Mouse (Mus musculus) C2C12 (cell line): Measurements from ENCODE around the gene Nmt2. TPM values are rescaled to one million over a fixed set of nuclear protein-coding genes. Genes with fewer than 3 reads are reported as not detected.

Experiments
- H3K27me3 ChIP-seq: one replicate; pipeline ENCODE4 v1.6.1; 2011; ENCODE audit not compliant: control insufficient read depth, insufficient read depth, insufficient read length
- H3K36me3 ChIP-seq: one replicate; pipeline ENCODE4 v1.6.1; 2011; ENCODE audit not compliant: control insufficient read depth, insufficient read depth
- H3K4me3 ChIP-seq: one replicate; pipeline ENCODE4 v1.5.1; 2011; ENCODE audit warnings: mild to moderate bottlenecking, control low read depth; ENCODE audit not compliant: poor library complexity, insufficient read depth, severe bottlenecking
- H3K79me2 ChIP-seq: one replicate; pipeline ENCODE4 v1.6.1; 2011; ENCODE audit not compliant: control insufficient read depth, insufficient read depth
- H3K79me3 ChIP-seq: one replicate; pipeline ENCODE4 v1.6.1; 2011; ENCODE audit warnings: low read depth, control low read depth
- H3ac ChIP-seq: one replicate; pipeline ENCODE3; 2011; ENCODE audit warnings: low read depth; ENCODE audit not compliant: control insufficient read depth, insufficient read length
- CEBPB ChIP-seq: IDR thresholded peaks from one replicate; pipeline ENCODE4 v1.6.1; 2011; ENCODE audit warnings: low read depth, mild to moderate bottlenecking, control low read depth, moderate library complexity
- CTCF ChIP-seq: IDR thresholded peaks from one replicate; pipeline ENCODE4 v1.5.1; 2011; ENCODE audit not compliant: control insufficient read depth, insufficient read depth, insufficient read length
- FOSL1 ChIP-seq: IDR thresholded peaks from one replicate; pipeline ENCODE4 v1.8.0; 2011; ENCODE audit warnings: mild to moderate bottlenecking, low read length; ENCODE audit not compliant: poor library complexity, insufficient read depth, severe bottlenecking
- MAX ChIP-seq: IDR thresholded peaks from one replicate; pipeline ENCODE4 v1.6.1; 2011; ENCODE audit warnings: mild to moderate bottlenecking, control low read depth
- MYOD1 ChIP-seq: IDR thresholded peaks from one replicate; pipeline ENCODE4 v1.6.1; 2011; ENCODE audit warnings: low read depth; ENCODE audit not compliant: control insufficient read depth, insufficient read length
- MYOG ChIP-seq: IDR thresholded peaks from one replicate; pipeline ENCODE4 v1.6.1; 2011; ENCODE audit not compliant: control insufficient read depth, insufficient read length; ENCODE audit errors: extremely low read depth
- USF1 ChIP-seq: IDR thresholded peaks from one replicate; pipeline ENCODE4 v1.6.1; 2011; ENCODE audit warnings: low read depth, mild to moderate bottlenecking, control low read depth, moderate library complexity
- polyA plus RNA-seq: library from polyadenylated mRNA; unstranded; fragments of >200 nt; fragmentation: generic; extraction: Trizol; gene quantifications from one replicate; pipeline ENCODE4 v1.2.1, GENCODE M21; 2012; ENCODE audit warnings: missing spikeins

Nmt2 gene
- polyA plus RNA-seq, 1 experiment, result 25.0 TPM

DNA sequence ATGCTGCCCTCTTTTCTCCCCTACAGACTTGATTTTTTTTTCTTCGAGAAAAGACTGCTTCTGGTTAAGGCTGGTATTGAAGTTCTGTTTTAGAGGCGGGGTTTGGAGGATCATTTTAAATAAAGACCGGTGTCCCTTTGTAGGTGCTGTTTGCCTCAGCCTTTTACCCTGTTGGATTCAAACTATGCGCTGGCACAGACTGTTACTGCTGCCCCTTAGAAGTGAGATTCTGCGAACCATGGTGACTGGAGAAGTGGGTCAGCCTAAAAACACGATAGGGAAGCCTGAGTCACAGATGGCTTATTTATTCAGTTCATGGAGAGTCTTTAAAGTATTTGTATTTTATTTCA is 1.1 kb downstream of the Nmt2 start:
- no peaks in the 10 kb centered on the region for H3K36me3 ChIP-seq
- no peak for TF ChIP-seq MYOD1
- TF ChIP-seq CTCF, result no peak
- no peak for TF ChIP-seq CEBPB
- TF ChIP-seq MYOG, result no peak
- TF ChIP-seq MAX, result no peak
- no peak for TF ChIP-seq USF1
- TF ChIP-seq FOSL1, result no peak
- peak overlapping the region; percentile 93 for H3ac ChIP-seq
- peaks cover 53% of the 10 kb centered on the region for H3K79me3 ChIP-seq
- H3K27me3 ChIP-seq, result no peaks in the 10 kb centered on the region
- H3K4me3 ChIP-seq, result peak overlapping the region; percentile 88
- H3K79me2 ChIP-seq, result peaks cover 62% of the 10 kb centered on the region

DNA sequence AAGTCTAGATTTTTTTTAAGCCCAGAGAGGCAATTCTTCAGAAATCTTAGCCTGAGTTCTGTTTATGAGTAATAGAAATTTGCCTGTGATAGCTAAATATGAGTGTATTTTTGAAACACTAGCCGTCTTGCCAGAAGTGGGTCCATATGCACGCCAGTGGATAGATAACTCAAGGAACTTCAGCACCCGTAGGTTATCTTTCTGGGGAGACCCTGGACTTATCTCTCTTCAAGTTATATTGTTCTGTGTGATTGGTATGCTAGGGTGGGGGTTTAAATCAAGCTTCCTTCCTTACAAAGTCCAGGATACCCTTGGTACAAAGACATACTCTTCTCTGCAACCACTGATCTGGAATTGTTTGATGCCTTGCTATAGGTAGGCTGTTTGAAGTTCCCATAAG is 1.7 kb downstream of the Nmt2 start:
- Histone ChIP-seq H3K79me3 (peaks cover 59% of the 10 kb centered on the region), H3K79me2 (peaks cover 67% of the 10 kb centered on the region), H3K4me3 (peak overlapping the region; percentile 88), H3K27me3 (no peaks in the 10 kb centered on the region), H3K36me3 (peaks cover 4% of the 10 kb centered on the region), H3ac (no peak overlapping the region)
- TF ChIP-seq USF1, result no peak
- no peak for TF ChIP-seq MYOD1
- no peak for TF ChIP-seq CTCF
- TF ChIP-seq MAX, result no peak
- TF ChIP-seq CEBPB, result no peak

DNA sequence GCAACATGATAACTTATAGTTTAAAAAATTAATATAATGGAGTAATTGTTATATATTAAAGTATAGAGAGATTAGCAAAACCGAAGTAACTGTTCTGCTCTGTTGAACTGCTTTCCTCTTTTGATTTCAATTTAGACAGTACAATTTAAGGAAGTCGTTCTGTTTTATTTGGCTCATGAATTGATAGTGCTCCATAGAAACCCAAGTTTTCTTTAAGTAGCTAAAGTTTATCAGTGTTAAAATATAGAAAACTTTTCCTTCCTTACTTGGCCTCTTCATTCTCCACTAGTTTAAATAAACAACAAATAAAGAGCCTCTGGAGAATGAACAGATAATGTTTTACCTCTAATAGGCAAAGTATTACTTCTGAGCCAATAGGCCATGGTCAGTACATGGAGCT is 2.2 kb downstream of the Nmt2 start:
- Histone ChIP-seq H3K79me3 (peaks cover 64% of the 10 kb centered on the region), H3ac (no peak overlapping the region), H3K27me3 (no peaks in the 10 kb centered on the region), H3K4me3 (no peak overlapping the region), H3K79me2 (peaks cover 73% of the 10 kb centered on the region), H3K36me3 (peaks cover 8% of the 10 kb centered on the region)
- TF ChIP-seq CTCF, result no peak
- no peak for TF ChIP-seq MYOG
- no peak for TF ChIP-seq USF1

DNA sequence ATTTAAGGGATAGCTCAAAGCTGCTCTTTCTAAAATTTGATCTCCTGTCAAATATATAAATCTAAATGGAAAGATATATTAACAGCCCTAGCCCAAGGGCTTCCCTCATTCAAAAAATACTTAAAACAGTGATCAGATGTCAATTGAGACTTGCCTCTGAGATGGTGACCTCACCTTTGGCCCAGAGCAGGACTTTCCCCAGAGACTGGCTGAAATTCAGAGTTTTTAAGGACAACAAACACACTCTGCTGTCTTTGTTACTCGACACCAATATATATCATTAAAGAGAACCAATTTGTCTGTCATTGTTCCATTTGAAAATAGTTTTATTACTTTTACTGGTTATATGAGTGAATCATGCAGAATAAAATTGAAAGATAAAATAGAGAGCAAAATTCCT is 5.6 kb downstream of the Nmt2 start:
- TF ChIP-seq MYOG (no peak), USF1 (no peak), MYOD1 (no peak), FOSL1 (no peak), CTCF (no peak)
- peaks cover 8% of the 10 kb centered on the region for H3K36me3 ChIP-seq
- H3K27me3 ChIP-seq, result no peaks in the 10 kb centered on the region
- peaks cover 100% of the 10 kb centered on the region for H3K79me2 ChIP-seq
- H3K4me3 ChIP-seq, result no peak overlapping the region
- no peak overlapping the region for H3ac ChIP-seq
- peaks cover 98% of the 10 kb centered on the region for H3K79me3 ChIP-seq

DNA sequence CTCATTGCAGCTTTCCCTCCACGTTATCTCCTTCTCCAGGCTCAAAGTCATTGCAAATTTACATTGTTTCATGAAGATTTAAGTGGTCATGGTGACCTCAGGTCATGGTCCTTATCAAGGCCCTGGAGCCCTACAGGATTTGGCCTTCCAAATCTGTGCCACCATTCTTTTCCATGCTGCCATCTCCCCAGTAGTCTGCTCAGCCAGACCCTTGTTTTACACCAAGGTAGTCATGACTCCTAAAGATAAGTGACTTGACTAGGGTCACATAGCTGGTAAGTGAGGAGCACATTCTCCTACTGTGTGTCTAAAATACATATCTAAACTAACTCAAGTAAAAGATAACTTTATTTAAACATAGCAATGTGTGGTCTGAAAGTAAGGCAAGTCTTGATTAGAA is 8.2 kb downstream of the Nmt2 start:
- no peak overlapping the region for H3K4me3 ChIP-seq
- peaks cover 8% of the 10 kb centered on the region for H3K36me3 ChIP-seq
- no peak overlapping the region for H3ac ChIP-seq
- H3K79me3 ChIP-seq, result peaks cover 99% of the 10 kb centered on the region
- H3K79me2 ChIP-seq, result peaks cover 100% of the 10 kb centered on the region
- H3K27me3 ChIP-seq, result no peaks in the 10 kb centered on the region
- TF ChIP-seq USF1, result no peak
- TF ChIP-seq CTCF, result no peak
- no peak for TF ChIP-seq MYOG
- no peak for TF ChIP-seq FOSL1
- TF ChIP-seq MAX, result no peak

DNA sequence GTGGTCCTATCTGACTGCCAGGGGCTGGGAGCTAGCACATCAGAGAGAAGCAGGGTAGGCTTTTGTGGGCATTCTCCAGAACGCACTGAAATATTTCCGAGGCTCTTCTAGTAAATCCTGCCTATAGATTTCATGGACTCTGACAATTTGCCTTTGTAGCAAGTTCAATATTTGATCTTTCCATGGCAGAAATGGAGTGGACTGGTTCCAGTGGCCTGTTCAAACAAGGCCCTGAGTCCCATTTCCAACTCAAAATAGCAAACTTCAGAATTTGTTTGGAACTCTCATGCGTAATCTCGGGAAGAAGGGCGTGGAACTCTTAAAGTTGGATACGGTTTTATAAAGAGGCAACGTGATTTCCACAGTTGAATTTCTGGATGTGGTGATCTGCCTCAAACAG is 11.8 kb downstream of the Nmt2 start:
- no peak overlapping the region for H3K4me3 ChIP-seq
- peaks cover 99% of the 10 kb centered on the region for H3K79me3 ChIP-seq
- peaks cover 100% of the 10 kb centered on the region for H3K79me2 ChIP-seq
- no peak overlapping the region for H3ac ChIP-seq
- TF ChIP-seq MAX, result no peak
- no peak for TF ChIP-seq MYOG
- peaks cover 3% of the 10 kb centered on the region for H3K36me3 ChIP-seq
- H3K27me3 ChIP-seq, result no peaks in the 10 kb centered on the region
